Mouse (Mus musculus) cerebellum, postnatal 14 days (tissue): ENCODE measurements around the gene Zfhx3.

Experiments used
- DNase-seq, 2 experiments: peaks; one replicate each; pipeline ENCODE4 v3.0.0; 2021; ENCODE audit warnings: mixed read lengths in 2 of 2

The Zfhx3 gene

DNA sequence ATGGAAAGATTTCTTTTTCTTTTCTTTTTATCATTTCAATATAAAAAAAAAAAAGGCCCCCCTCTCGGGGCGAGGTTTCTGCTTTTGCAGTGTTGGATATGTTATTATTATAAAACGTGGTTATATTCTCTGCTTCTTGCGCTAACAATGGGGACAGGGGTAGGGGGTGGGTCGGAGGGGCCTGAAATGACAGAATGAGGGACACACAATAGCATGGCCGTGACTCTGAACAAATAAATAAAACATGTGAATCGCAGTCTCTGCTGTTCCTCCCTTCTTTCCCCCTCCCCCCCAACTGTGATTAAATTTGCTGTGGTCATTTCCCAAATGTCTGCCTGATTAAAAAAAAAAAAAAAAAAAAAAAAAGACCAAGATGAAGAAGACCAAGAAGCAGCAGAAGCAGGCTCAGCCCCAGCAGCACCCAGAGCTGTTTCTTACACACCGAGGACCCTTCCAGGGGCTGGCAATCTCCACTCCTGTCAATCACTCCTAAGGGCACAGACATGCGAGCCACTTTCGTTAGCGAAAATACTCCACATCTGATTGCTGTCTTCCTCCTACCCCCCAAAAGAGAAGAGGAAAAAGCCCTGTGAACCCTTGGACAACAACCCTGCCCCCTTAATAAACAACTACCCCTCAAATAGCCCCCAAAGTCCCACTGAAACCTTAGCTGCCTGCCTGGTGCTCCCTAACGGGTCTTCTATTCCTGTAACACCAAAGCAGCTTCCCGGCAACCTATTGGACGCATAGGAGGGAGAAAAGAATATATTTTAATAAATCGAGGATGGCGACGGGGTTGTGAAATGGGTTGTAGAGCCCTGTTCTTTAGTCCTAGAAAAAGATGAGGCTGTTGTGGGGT is 302.4 kb downstream of the Zfhx3 start:
- DNase-seq = peak in 1 of 2 experiments; percentile 31

DNA sequence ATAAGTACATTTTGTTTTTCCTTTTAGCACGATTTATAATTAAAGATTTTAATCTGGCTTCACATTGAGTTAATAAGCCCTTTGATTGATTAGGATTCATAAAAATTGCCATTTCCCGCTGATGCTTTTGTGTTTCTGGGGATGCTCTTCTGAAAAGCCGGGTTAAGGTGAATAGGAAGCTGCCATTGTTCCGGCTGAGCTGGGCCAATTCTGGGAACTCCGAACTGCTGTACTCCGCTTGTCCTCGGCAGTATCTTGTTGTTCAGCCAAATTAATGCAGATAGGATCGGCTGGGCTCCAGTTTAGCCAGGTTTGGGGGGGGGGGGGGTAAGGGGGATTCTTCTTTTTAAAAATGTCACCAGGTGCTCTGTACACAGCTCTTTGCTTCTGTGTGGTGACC is 303.1 kb downstream of the Zfhx3 start:
- peak in 1 of 2 experiments; percentile 22 for DNase-seq

DNA sequence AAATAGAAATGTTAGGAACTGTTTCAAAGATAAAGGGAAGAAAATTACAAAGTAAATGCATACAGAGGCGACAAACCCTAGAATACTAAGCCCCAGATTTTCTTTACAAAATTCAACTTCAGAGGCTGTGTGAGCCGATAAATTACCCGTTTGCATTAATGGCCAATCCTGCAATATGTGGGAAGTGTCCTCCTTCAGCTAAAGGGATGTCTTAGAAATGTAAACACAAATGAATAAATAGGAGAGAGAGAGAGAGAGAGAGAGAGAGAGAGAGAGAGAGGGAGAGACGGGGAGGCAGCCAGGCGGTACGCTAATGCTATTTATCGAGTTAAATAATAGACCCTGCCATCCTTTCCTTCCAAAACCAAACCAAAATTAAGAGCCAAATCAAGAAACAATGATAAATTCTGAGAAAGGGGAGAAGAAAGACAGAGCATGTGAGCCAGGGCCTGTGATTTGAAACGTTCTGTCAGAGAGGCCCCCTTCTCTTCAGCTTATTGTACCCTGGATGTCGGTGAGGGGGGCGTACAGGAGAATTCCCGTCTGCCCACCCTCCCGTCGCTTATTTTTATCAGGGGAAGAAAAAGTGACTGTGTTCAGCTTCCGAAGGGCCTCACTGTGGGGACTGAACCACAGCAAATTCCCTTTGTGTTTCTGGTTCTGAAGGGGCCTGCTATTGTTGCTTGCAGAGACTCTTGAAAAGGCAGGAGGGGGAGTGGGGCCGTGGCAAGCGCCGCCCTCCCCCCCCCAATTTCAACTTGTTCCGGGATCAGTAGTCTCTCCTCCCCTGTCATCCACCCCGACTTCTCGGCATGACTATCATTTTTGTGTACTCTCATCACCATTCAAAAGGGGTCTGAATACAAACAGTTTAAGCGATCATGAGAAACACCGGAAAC is 303.8 kb downstream of the Zfhx3 start:
- DNase-seq = peak in 1 of 2 experiments; percentile 3

DNA sequence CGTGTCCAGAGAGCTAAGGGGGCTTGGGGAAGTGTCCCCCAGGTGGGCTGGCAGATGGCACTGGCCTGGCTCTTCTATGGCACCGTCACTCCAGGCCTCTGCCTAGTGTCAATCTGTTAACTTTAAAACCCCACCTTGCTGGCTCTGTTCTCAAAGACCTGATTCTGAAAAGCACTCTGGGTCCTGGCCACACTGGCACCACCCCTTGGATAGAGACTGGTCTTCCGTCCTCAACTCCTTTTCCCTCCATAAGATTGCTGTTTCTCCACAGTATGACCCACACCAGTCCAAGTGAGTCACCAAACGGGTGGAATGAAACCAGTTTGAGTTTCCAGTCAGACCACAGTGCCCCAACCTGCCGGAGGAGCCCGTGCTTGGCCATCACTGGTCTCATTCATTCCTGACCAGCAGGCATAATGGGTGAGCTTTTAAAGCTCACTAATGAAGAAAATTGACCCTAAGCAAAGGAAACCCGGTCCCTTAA is 304.5 kb downstream of the Zfhx3 start:
- DNase-seq = no peak

DNA sequence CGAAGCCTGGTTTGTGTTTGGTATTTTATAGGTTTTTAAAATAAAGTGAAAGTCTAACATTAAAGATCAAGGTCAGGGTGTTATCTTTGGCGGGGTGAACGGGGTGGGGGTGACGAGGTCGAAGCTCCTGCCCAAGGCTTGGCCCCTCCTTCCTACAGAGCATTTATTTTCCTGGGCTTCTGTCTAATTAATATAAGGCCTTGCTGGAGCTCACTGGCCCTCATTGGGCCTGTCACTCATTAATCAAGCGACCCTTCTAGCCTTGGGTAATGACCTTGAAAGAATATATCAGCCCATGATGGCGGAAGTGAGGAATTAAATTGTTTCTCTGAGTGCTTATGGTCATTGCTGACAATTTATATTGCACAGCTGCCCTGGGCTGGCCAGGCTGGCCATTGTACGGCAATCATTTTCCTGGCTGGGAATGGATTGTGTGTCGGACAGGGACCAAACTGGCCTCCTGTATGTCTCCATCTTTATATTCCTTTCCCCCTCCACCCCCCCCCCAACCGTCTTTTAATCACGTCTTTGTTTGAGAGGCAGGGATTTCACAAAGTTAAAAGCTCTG is 322.2 kb downstream of the Zfhx3 start:
- no peak for DNase-seq

DNA sequence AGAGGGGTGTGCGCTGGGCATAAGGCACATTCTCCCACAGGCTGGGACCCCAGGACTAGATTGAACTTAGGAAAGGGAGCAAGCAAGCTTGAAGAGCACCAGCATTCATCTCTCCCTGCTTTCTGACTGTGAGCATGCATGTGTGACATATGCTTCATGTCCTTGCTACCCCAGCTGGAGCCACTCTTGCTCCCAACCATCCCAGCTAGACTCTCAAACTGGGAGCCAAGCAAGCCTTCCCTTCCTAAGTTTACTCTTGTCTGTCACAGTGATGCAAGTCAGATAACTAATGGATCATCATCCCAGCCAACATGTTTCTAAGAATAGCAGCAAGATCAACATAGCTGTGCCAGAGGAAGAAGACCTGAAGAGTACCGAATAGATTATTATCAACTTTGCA is 335.5 kb downstream of the Zfhx3 start:
- DNase-seq = no peak

DNA sequence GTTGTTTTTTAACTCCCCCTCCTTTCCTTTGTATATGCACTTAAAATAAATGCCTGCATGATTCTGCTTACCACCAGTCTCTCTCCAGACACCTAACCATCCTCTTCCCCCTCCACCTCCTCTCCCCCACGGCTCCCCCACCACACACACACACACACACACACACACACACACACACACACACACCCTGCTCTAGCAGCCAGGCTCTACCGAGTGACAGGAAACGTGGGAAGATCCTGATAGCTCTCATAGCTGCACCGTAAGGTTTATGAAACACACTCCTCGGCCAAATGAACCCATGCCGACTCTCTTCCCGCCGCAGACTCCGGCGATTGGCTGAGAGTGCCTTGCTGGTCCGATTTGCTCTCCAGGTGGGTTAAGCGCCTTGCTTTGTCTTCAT is 339.5 kb downstream of the Zfhx3 start:
- no peak for DNase-seq

DNA sequence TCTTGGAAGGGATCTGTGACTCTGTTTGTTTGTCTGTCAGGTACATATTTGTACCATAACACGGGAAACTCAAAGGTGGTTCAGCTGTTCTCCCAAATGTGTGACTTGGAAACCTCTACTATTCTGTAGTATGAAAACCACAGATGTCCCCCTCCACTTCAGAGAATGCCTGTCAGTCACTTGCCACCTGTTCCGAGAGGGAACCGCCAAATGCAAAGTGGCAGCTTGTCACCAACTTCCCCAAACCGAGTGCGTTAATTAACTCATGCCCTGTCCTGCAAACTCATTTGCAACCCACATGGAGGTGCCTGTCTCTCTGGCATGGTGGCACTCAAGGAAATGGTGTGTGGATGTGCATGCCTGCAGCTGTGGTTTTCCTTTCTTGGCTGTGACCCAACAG is 343.7 kb downstream of the Zfhx3 start:
- no peak for DNase-seq

DNA sequence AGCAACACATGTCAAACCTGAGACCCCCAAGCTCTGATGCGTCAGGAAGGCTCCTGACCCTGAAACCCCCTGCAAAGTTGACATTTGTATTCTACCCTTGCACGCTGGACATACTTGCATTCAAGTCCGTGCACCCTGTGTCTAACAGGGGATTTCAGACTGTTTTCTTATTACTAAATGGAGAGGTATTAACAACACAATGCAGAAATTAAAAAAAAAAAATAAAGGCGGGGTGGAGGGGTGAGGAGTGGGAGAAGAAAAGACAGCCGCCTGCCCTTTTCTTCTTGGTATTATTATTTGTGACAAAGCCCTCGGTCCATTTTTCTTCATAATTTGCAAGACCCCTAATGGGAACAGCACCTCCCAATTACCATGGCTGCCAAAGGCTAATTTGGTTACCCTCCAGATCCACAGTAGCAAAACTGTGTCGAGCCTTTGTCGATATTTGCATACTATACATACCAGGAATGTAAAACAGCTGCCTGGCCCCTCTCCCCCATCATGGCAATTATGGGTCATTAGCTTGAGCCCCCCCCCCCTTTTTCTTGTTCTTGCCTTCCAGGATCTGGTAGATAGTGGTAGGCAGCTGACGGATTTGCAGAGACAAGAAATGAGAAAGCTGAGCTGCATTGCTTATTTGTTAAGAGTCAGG is 358.6 kb downstream of the Zfhx3 start:
- no peak for DNase-seq

DNA sequence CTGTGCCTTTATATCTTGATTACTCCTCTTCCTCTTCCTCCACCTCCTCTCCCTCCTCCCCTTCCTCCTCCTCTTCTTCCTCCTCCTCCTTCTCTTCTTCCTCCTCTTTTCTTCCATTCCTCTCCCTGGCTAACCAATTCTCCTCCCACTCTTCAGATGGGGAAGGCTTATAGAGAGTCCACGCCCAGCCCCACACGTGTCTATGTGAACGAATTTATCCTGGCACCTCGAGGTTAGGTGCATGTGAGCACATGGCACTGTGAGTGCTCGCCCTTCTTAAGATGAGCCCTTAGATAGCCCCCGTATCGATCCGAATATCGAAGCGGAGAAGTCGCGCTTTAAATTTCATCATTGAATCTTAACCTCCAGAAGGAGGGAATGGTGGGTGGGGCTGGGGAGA is 359.2 kb downstream of the Zfhx3 start:
- DNase-seq = no peak

DNA sequence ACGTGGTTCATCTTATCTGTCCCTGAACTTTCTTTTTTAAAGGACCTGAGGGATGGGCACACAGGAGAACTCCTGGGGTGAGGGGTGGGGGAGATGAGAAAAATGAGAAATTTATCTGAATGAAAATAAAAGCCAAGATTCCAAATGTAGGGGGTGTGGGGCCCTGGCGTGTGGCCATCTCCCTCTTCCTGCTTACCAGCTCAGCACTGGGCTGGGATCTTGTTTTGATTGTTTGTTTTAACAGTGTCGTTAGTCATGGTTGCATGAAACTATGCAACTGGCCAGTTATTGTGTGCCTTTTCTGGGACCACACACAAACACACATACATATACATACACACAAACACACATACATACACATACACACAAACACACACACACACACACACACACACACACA is 362.9 kb downstream of the Zfhx3 start:
- no peak for DNase-seq

DNA sequence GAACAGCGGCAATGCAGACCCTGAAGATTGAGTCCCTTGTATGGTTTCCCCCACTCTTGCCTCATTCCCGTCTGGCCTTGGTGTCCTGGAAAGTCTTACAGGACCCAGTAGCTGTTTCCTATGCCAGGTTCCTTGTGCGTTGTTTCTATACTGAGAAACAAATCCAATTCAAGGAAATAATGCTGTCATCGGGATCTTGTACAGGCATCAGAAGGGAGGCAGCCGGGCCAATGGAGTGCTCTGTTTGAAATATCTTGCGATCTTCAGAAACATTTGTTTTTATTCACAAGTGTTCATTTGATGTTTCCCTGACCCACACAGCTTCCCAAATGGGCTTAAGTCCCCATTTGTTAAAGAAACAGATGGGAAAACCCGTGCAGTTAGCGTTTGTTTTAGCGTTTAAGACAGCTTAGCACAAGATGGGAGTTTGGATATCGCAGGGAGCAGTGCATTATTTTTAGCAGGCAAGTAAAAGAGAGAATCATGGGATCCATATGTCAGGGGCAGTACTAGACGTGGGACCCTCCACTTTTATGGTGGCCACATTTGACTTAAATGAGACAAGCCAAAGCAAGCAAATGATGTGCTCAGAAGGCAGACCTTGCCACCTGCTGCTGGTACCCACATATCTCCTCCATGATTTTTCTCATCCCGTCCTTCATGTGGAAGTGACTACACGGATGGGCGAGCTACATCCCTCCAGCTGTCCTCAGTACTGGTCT is 367.2 kb downstream of the Zfhx3 start:
- DNase-seq = no peak

DNA sequence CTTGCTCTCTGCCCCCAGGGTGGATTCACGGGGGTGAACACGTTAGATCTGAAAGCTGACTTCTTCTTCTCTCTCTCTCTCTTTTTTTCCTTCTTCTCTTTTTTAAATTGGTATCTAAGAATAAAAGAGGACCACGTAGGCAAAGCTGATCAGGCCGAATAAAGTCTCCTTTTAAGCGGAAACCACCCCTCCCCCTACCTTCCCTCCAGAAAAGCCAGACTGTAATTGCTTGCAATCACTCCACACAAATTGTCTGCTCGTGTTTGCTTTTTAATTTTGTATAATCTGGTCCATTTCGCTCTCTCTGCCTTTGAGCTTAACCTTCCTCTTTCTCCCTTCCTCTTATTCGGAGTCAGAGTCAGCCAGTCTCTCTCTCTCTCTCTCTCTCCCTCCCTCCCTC is 372.6 kb downstream of the Zfhx3 start:
- DNase-seq = no peak

DNA sequence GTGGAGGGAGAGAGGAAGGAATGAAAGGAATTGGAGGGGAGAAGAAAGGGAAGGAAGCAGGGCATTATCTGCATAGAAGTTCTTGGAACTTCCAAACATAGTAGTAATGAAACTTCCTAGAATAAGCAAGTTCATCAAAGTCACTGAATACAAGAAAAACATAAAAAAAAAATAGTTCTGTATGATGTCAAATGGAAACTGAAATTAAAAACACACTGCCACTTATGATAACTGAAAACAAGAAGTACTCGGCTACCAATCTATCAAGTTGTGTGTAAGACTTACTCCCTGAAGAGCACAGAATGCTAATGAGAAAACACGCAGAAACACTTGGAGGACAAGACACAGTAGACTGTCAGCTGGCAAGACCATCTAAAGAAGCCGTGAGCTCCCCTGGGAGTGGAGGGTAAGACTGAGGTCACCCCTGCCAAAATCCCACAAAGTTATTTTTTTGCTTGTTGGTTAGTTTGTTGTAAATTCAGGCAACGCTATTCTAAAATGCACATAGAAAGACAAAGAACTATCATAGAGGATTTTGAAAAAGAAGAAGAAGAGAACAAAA is 375.2 kb downstream of the Zfhx3 start:
- no peak for DNase-seq

DNA sequence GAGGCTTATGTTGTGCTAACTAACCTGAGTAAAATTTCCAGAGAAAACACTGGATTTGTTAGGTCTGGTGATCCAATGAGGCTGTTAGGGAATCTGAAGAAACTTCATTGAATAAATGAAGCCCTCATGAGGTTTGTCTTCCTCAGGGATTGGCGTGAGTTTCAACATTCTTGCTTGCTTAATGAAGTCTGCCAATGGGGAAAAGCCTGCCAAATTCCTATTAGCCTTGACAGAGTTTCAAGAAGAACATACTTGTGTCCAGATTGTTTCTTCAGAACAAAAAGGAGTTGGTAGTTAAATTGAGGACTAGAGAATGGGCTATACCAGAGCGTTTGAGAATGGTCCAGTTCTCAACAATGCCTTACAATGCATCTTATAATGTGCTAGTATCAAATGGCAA is 385.3 kb downstream of the Zfhx3 start:
- no peak for DNase-seq

DNA sequence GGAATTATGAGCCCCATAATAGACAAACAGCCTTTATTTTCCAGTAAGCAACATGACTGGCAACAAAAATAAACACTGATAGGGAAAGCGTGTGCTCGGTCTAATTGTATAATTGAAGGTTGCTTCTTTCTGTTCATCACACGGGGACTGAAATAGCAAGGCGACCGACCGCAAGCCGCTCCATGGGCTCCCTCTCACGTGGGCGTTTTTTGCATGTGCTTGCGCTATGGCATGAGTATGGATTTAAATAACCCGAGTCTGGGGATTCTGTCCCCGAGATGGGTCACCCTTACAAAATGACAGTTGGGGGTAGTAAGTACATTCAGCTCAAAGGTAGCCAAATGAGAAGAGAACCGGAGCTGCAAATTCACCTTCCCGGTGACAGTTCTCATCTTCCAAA is 405.9 kb downstream of the Zfhx3 start:
- DNase-seq = no peak

DNA sequence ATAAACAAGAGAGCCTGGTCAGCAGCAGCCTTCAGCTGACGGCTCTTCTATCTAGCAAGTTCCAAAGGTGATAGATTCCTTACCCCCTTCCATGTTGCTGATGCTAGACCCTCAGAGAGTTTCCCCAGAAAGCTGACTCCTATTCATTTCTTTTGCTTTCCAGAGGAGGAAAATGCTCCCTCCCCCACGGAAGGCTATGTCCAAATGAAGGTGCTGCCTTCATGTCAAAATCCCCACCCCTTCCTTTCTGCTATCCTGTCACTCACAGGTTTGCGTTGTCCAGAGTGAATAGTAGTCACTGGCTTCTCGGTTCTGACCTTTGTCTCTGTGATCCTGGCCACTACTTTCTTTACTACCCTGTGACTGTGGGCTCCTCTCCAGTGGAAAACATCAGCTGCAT is 406.3 kb downstream of the Zfhx3 start:
- DNase-seq = no peak

DNA sequence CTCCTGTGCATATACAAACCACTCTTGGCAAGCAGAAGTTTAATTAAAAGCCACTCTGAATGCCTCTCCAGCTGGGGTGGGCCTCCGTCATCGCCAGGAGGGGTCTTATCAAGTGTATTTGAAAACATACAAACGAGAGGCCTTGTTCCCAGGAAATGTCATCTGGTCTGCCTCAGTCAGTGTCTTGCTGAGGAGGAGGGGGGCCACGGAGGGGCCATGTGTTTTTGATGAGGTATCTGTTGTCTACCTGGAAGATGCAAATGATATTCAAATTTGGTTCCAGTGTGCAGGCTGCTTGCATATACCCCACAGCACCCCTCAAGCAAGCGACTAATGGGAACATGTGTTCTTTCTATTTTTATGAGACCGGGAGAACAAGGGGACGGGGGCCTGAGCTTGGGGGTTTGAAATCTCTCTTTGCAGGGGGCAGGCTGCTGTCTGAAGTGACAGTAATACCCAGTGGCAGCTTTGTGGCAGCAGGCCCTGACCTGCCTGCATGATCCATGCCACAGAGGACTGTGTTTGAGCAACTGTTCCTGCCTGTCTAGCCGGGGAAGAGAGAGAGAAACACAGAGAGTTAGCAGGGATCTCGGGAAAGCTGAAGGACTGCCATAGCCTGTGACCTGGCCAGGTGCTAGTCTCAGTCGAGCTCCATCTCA is 412.8 kb downstream of the Zfhx3 start:
- peak; percentile 6 to 9 for DNase-seq

DNA sequence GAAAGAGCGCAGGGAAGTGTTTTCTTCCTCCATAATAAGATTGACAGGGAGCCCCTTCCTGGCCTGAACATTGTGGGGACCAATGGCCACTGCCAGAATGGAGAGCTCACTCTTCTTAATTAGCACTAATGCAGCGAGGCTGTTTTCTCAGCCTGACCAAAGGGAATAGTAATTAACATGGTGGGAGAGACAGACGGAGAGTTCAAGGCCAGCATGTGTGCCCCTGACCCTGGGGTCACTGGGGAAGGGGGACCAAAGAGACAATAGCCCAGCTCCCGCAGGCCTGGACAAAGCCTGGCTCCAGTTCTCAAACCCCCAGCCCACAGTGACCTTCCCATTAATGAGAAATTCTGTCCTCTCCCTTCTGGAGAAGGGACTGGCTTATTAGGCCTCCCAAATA is 419.0 kb downstream of the Zfhx3 start:
- no peak for DNase-seq

DNA sequence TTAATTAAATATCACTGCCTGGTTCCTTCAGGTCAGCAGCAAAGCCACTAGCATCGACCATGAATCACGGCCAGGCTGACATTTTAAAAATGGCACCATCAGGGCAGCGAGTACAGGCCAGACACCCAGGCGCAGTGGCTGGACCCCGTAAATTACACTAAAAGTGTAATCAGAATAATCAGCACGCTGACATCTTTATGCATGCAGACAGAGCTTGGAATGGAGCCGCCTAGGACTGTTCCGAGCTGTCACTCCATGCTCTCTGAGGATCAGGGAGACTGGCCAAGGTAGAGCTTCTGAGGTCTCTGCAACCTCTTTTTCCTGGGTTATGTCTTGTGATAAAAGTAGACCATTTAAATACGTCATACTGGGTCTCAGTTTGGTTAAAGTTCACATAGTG is 420.0 kb downstream of the Zfhx3 start:
- DNase-seq = no peak

DNA sequence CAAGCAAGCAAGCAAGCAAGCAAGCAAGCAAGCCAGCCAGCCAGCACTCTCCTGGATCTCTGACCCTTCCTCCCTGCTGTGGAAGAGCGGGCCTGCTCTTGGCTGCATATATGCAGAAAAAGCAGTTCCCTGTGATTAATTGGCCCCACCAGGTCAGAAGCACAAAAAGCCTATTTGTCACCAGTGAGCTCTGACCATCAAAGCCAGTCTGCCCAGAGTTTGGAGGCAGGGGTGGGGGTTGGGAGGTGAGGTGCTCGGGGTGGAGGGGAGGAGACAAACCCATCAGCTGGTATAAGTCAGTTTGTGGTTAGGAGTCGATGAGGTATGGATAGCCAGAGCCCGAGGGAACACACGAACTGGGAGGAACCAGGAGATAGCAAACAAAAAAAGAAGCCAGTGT is 421.0 kb downstream of the Zfhx3 start:
- no peak for DNase-seq
